Mouse (Mus musculus): ENCODE data around the gene Adcy1.

DNA sequence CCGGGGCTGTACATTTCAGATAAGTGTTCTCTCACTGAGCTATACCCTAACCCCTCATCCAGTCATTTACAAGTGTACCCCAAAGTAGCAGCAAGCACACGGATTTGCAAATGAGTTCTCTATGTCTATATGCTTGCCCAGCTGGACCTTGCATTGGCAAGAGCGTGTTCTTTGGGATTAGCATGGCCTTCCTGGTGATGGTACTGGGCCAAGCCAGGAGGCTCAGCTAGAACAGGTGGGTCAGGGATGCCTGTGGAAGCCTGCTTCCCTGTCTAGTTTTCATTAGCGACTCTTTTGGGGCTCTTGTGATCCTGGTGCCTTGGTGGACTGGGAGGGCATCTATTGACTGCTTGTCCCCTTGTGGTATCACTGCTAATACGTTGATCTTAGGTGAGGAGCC, 21.9 kb downstream of the Adcy1 start:
- TF ChIP-seq CTCF (IDR thresholded peaks at IDR 0.05; ENCODE audit: low read depth, low read length) (no peak), POLR2A (IDR thresholded peaks at IDR 0.05; ENCODE audit: extremely low read depth, insufficient read depth, low read length) (no peak)

All from liver, adult 2 months (tissue).